Mouse (Mus musculus): ENCODE data around the gene Eif3f. TPM values are rescaled to one million over a fixed set of nuclear protein-coding genes. Genes with fewer than 3 reads are reported as not detected.
A peak's percentile ranks its signal among the peaks of the same experiment; 100 is the strongest.

The Eif3f gene
- total RNA-seq, 2 experiments from 2014 or later, result 90.4 to 91.4 TPM

DNA sequence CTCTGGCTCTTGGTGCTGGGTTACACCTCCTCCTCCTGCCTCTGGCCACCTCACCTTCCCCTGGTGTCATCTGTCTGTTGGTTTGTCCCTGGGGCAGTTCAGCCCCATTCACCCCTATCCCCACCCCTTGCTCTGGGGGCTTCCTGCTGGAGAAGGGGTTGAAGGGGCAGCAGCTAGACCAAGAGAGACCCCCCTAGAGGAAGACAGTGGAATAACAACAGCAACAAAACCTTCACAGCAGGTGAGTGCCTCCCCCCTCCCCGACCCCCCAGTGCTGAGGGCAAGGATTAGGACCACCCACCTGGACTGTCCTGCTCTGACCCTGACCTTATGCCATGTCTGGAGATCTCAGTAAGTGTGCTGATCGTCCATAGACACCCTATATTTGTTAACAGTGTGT lies 31.8 kb downstream of the Eif3f start:
- intact Hi-C loops (cut with DNase I), result loop anchor here (10.0 kb wide), 1 partner anchor 459 kb away; no protein-coding TSS in a partner anchor
- DNase-seq, result no peak

DNA sequence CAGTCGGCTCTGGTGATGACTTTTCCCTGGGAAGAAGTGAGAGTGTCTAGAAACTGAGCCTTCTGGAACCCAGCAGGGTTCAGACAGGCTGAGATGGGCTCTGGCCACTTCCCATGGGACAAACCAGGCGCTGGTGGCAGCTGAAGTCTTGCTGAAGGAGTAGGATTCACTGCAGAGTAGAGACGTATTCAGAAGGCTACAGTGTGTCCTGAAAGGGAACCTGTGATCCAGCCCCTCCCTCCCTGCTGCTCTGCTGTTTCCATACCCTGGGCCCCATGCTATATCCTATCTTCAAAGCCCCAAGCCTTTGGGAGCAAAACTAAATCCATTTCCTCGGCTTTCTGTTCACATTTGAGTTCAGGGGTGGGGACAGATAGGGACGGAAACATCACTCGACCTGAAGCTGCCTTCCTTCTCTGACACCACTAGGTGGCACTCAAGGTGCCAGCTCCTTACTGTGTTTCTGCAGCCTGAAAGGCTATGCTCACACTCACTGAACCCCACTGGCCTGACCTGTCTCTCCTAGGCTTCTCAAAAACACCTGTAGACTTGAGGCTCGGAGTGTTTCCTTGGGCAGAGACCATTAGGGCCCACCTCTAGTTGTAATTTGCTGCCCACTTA lies 32.6 kb downstream of the Eif3f start:
- intact Hi-C loops (cut with DNase I), result loop anchor here (1.0 to 10.0 kb wide), 3 partner anchors 54 to 458 kb away; no protein-coding TSS in a partner anchor
- peak; percentile 40 to 43 for DNase-seq

DNA sequence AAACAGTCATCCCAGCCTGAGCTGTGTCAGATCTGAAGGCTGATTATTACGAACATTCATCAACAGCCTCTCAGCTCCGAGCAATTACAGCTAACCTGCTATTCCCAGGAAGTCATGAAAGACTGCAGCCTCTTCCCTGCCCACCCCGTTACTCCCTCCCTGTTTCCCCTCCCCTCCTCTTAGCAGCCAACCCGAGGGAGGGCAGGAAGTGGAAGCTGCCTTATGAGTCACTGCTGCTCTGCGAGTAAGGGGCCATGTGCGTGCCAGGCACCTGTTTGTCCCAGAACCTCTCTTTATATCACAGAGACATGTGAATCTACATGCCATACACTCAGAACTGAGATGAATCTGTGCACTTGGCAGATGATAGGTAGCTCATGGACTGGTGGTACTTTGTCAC lies 34.0 kb downstream of the Eif3f start:
- intact Hi-C loops (cut with DNase I), result loop anchor here (10.0 kb wide), 1 partner anchor 457 kb away; no protein-coding TSS in a partner anchor

DNA sequence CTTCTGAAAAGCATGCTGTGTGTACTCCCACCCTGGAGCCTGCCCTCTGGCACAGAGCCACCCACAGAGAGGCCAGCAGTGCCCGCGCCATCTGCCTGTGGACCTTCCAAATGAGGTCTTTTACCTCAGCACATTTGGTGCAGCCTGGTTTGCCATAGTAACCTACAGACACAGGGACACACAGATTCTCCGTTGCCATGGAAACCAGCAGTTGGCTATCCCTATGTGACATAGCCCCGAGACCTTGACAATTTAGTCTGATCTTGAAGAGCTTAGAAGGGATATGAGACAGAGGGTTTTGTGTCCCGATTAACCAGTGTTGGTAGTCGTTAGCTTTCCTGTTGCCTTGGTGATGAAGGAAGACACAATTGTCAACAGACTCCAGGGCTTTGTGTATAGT lies 38.1 kb downstream of the Eif3f start:
- DNase-seq, result no peak
- intact Hi-C loops (cut with DNase I), result no loop called here

More for the DNA sequence above, 34.0 kb downstream of the Eif3f start:
- no peak for DNase-seq

DNA sequence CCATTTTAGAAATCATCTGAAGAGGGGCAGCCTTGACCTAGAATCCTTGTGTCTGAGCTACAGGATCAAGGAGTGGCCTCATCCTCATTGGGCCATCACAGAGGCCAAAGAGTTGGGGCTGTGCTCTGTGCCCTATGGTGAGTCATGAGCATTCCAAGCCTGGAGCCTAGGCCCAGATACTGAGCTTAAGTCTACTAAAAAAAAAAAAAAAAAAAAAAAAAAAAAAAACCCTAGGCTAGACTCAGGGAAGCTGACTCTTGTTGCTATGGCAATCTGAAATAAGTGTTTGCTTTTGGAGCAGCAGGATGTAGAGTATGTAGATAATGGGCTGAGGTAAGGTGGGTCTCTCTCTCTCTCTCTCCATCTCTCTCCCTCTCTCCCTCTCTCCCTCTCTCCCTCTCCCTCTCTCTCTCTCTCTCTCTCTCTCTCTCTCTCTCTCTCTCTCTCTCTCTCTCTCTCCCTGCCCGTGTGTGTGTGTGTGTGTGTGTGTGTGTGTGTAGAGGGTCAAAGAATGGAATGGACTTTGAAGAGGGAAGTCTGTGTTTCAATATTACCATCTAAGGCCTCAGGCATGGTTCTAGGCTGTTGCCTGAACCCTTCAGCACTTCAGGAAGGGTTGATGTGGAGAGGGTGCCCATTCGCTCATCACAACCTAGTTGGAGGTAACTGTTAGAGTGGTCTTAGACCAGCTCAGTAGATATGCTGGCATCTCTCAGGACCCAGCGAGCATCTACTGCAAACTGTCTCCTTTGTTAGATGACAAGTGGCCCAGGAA lies 51.9 kb downstream of the Eif3f start:
- DNase-seq, result no peak
- intact Hi-C loops (cut with DNase I), result no loop called here

DNA sequence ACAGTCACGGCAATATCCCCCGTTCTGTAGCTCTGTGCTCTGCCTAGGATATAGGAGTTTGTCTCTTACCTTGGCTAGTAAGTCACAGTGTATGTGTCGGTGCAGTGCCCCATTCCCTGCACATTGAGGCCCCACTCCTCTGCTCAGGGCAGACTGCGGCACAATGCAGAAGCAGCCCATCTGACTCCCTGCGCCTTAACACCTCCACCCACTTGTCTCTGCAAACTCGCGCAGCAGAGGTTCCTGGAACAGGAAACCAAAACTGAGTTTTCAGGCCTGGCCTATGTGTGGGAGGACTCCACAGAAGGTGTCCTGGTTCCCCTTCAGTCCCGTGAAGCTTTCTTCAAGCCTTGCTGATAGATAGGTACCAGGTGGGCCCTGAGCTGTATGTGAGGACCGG lies 57.0 kb downstream of the Eif3f start:
- DNase-seq, result no peak
- intact Hi-C loops (cut with DNase I), result loop anchor here (2.0 kb wide), 1 partner anchor 30 kb away; no protein-coding TSS in a partner anchor

Other genes with a start within 250 kb of the Eif3f start
- not detected for gene Olfr512, start 221.1 kb upstream of the Eif3f start, total RNA-seq (2021)
- not detected for gene Olfr513, start 183.4 kb upstream of the Eif3f start, total RNA-seq (2021)
- not detected for gene Olfr514, start 108.4 kb upstream of the Eif3f start, total RNA-seq (2021)
- not detected for gene Olfr516, start 83.9 kb upstream of the Eif3f start, total RNA-seq (2021)
- gene Olfr517, start 62.0 kb upstream of the Eif3f start, total RNA-seq (2021), result not detected
- not detected for gene Olfr518, start 49.4 kb upstream of the Eif3f start, total RNA-seq (2021)
- not detected for gene Olfr519, start 40.0 kb upstream of the Eif3f start, total RNA-seq (2021)
- 10 to 100 TPM; 21.6 to 22.4 TPM for gene Nlrp10, start 4.2 kb upstream of the Eif3f start, total RNA-seq (2021)
- gene Tub, start 15.9 kb downstream of the Eif3f start, total RNA-seq (2021), result under 1 TPM; 0.14 to 0.67 TPM
- gene Ric3, start 148.9 kb downstream of the Eif3f start, total RNA-seq (2021), result under 1 TPM; 0.87 to 0.97 TPM
- gene Lmo1, start 240.8 kb downstream of the Eif3f start, total RNA-seq (2021), result 1 to 10 TPM; 2.4 to 3.1 TPM